Mouse (Mus musculus): ENCODE measurements around the gene Ybx2. TPM values are rescaled to one million over a fixed set of nuclear protein-coding genes. Genes with fewer than 3 reads are reported as not detected.
A peak's percentile ranks its signal among the peaks of the same experiment; 100 is the strongest.
"Not testable (repeated sequence)": the region's sequence is repeated elsewhere in the genome, so short reads cannot be mapped to it uniquely, and the experiment has no call there.

The Ybx2 gene
- total RNA-seq, 2 experiments from 2014 or later = 5.0 TPM; not detected in 1

DNA sequence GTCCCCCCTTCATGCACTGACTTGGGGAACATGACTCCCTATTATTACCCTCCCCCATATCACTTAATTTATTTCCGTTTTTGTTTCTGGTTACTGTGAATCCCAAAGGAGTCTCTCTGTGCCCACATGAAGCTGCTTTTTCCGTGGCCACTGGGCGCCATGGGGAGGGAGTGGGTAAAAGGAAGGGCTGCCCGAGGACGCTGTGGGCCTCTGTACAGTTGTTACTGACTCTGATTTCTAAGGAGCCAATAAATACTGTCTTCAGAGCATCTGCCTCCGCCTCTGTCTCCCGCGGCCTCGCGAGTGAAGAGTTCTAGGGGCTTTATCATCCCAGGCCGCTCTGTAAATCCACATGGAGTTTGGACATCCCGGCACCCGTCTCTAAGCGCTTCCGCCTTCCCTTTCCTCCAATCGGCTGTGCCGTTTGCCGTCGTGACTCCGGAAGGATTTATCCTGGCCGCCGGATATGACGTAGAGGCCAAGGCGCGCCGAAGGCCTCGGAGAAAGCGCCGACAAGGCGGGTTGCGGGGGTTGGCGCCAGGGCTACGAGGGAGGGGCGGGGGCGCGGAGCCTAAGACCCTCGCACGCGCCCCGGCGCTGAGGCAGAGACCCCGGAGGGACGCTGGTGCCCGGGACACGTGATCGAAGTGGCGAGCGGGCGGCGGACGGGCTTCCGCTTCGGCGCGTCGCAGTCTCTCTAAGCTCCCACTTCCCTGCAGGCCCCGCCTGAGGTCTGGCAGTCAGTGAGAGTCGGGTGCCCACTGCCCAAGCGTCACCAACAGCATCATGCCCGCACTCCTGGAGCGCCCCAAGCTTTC lies 21.8 kb upstream of the Ybx2 start, which contains the start of gene Gps2:
Gene Gps2, plus strand, starts transcription at position 335 of the 818 bp plus-strand sequence.
- ATAC-seq (replicated peaks; ENCODE audit: low FRiP score, poor library complexity, severe bottlenecking) = peak; percentile 79

DNA sequence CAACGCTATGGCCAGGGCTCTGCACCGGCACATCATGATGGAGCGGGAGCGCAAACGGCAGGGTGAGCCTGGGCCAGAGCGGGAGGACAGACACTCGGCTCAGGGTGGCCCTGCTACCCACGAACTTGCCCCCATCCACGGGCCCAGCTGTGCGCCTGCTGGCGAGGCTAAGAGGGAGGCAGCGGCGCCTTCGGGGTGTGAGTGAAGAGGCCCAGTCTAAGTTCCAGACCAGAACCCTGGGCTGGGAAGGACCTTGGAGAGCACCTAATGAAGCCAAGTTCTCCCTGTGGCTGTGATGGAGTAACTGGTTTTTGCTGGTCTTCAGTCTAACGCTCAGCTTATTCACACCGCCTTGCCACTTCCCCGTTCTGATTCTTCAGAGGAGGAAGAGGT lies 21.2 kb upstream of the Ybx2 start:
- ATAC-seq (replicated peaks; ENCODE audit: low FRiP score, poor library complexity, severe bottlenecking) = peak; percentile 11

DNA sequence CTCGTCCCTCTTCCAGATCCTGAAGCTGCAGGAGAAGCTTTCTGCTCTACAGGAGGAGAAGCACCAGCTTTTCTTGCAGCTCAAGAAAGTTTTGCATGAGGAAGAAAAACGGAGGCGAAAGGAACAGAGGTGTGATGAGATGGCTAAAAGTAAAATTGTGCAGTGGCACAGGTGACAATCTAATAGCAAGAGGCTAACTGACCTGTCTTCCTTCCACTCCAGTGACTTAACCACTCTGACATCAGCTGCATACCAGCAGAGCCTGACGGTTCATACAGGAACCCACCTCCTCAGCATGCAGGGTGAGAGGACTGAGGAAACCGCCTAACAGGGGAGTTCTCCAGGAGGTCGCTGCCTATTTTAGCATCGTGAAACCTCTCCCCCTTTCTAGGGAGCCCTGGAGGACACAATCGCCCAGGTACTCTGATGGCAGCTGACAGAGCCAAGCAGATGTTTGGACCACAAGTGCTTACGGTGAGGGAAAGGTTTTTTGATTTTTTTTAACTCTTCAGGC lies 20.6 kb upstream of the Ybx2 start:
- ATAC-seq (replicated peaks; ENCODE audit: low FRiP score, poor library complexity, severe bottlenecking) = no peak

DNA sequence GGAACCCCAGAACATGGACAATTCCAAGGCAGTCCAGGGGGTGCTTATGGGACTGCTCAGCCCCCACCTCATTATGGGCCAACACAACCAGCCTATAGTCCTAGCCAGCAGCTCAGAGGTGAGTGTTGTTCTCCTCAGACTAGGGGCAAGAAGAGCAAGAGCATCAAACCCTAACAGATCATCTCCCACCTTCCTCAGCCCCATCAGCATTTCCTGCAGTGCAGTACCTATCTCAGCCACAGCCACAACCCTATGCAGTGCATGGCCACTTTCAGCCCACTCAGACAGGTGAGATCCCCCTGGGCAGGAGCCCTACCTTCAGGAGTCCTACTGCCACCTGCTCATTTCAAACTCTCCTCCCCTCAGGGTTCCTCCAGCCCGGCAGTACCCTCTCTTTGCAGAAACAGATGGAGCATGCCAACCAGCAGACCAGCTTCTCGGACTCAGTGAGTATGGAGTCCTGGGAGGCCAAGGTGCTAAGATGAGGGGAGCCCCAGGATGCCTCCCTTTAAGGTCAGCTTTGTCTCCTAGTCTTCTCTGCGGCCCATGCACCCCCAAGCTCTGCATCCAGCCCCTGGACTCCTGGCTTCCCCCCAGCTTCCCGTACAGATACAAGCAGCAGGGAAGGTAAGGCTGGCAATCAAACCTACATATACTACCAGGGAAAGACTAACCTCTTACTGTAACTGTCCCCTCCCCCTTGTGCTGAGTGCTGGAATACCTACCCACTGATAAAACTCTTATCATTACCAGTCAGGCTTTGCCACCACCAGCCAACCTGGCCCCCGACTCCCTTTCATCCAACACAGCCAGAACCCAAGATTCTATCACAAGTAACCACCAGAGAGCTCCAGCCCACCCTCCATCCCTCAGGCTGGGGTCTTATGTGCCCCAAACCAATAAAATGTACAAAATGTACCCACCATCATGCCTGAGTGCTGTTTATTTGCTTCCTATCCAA lies 19.6 kb upstream of the Ybx2 start:
- peak; percentile 59 for ATAC-seq (replicated peaks; ENCODE audit: low FRiP score, poor library complexity, severe bottlenecking)

DNA sequence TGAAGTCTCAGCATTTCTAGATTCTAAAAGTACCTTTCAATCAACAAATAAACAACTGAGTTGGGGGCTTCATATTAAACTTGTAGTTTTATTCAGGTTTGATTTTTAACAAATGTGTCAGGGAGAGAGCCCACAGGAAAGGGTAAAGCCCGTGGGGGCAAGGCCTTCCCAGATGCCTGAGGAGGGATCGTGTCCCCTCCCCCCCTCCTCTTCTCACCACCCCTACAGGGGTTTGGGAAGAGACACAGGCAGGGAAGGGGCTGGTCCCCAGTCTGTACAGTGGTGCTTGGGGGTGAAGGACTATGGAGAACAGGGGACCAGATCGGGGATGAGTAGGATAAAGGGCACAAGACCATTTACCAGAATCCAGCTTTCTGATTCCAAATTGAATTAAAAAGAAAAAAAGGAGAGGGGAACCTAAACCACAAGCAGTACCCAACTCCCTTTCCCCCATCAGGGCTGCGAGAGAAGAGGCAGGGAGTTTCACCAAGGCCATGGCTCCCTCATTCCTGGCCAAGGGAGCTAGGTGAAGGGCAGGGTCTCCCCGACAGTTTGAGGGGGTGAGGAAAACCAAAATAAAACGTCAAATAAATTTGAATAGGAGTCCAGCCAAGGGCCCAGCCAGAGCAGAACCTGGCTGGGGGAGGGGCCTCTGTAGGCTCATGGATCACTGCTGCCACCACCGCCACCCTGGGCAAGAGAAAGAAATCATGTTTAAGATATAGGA lies 18.8 kb upstream of the Ybx2 start:
- ATAC-seq (replicated peaks; ENCODE audit: low FRiP score, poor library complexity, severe bottlenecking) = not testable (repeated sequence)

DNA sequence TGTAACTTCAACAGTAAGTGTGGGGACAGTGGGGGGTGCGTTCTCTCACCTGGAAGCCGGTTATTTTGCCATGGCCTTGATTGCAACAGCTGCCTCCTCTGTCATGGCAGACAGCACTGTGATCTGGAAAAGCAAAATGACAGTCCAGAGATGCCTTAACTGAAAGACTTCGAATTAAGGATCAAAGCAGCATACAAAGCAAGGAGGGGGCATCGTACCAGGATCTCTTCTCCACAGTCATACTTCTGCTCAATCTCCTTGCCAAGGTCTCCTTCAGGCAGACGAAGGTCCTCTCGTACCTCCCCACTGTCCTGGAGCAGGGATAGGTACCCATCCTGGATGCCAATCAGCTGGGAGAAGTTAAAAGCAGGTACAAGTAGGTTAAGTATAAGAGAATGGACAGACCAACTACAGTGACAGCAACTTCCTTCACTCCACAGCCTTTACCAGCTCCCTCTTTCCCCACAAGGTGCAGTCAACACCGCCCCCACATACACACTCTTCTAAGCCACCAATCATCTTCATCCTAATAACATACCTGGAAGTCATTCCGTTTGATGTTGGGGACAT lies 18.1 kb upstream of the Ybx2 start:
- no peak for ATAC-seq (replicated peaks; ENCODE audit: low FRiP score, poor library complexity, severe bottlenecking)

DNA sequence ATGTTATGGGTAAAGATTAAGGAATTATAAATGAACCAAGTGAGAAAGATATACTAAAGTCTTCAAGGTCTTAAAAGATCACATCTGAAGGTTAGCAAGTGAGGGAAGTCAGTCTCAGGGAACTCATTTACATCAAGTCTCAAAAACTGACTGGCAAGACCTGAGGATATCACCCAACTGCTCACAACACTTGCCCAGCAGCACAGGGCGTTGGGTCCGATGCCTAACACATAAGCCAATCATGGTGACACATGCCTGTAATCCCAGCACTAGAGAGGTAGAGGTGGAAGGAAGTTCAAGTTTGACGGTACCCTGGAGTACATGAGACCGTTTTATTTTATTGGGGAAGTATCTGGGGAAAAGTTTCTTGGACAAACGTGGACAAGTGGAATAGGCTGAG lies 17.5 kb upstream of the Ybx2 start:
- no peak for ATAC-seq (replicated peaks; ENCODE audit: low FRiP score, poor library complexity, severe bottlenecking)

DNA sequence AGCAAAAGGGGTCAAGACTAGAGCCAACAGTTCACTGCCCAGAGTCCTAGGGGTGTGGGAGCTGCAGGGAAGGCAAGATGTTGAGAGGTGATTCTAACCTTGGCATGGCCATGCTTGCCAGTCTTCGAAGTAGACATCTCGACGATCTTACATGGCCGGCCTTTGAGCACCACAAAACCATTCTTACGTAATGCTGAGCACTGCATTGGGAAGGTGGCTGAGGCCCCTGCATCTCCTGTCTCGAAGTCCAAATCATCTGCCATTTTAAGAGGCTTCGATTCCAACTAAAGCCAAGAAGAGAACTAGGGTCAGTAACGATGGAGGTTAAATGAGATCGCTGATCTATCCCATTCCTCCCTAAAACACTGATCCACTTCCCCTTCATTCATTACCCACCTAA lies 16.5 kb upstream of the Ybx2 start:
- ATAC-seq (replicated peaks; ENCODE audit: low FRiP score, poor library complexity, severe bottlenecking) = no peak

DNA sequence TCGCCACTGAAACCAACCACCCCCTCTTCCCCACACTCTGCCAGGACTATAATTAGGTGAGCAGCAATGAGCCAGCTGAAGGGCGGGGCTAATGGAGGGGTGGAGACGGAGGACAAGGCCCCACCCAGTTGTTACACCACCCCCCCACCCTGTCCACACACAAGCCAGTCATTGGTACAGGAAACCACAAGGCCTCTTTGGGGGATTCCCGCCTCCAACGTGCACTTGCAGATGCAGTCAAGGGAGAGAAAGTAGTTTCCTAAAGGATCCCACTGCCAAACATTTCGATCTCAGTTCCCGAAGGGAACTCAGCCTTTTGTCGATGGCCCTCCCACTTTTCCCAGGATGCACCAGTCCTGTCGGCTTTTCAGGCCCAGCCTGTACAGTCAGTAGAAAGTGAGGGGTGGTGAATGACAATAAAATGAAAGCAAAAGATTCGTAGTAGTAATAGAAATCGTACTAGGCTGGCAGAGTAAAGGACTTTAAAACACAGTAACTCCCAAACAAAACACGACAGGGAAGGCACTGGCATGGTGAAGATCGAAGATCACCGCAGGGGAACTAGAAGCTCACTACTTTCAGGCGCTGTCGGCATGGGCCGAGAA lies 15.8 kb upstream of the Ybx2 start:
- ATAC-seq (replicated peaks; ENCODE audit: low FRiP score, poor library complexity, severe bottlenecking) = peak; percentile 61

DNA sequence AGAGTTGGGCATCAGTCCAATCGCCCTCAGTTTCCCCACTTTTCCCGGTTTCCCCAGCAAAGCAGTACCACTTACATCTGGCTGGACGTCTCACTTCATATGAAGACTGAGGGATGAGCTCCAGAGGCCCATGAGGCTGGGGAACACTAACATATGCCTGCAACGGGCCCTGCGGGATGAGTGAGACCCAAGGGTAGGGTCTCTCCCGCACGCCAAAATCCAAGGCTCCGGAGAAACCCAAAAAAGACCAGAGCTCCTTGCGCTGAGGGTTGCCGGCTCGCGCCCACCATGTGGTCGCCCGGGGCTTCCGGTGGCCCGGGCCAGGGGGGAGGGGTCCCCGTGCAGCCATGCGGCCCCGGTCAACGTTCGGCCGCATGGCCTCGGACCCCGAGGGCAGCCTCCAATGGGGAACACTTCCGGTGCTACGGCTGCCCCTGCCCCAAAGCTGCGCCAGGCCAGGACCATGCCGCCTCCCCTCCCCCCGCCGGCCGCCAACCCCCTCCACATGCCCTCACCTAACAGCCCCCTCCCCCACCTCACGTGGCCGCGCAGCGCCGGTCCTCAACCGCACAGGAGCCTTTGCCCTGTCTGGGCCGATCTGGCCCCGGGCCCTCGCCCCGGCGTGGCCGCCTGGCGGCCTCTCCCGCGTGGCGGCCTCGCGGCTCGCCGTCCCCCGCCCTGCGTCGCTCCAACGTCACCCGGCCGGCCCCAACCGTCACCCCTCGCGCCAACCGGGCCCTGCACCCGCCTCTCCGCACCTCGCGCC lies 15.1 kb upstream of the Ybx2 start:
- ATAC-seq (replicated peaks; ENCODE audit: low FRiP score, poor library complexity, severe bottlenecking) = no peak

DNA sequence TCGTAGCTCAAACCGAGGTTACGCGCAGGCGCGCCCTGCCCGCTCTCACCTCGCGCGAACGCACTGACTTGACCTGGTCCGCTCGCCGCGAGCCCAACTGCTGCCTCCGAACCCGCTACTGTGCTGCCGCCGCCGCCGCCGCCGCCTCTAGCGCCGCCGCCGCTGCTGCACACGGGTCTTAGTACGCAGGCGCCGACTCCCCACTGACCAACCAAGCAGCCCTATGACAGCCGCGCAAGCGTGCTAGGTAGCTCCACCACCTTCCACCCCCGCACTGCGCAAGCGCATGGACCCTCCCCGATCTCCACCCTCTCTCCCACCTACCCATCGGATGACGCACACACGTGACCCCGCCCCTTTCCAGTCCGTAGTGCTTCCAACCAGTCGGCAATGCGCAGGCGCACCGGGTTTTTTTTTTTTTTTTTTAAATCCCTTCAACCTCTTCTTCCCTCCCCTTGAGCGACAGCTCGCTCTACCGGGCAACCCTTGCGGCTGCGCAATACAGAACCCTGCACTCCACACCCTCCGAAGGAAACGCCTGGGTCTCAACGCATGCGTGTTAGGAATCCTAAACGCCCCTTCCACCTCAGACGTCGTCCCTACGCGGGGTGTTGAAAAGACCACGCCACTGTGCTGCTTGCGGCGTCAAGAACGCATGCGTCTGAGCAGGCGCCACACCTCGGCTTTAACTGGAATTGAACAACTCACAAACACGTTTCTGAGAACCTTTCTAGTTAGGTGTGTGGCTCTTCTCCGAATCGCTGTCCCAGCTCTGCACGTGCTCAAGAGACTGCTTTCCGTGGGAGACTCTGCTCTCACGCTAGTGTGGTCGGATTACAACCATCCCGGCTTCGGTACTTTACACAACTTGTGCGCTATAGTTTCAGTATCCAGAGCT lies 14.2 kb upstream of the Ybx2 start, which contains the start of gene Eif5a:
Gene Eif5a, minus strand, starts transcription at position 845 of the 898 bp plus-strand sequence.
- ATAC-seq (replicated peaks; ENCODE audit: low FRiP score, poor library complexity, severe bottlenecking) = peak; percentile 75

DNA sequence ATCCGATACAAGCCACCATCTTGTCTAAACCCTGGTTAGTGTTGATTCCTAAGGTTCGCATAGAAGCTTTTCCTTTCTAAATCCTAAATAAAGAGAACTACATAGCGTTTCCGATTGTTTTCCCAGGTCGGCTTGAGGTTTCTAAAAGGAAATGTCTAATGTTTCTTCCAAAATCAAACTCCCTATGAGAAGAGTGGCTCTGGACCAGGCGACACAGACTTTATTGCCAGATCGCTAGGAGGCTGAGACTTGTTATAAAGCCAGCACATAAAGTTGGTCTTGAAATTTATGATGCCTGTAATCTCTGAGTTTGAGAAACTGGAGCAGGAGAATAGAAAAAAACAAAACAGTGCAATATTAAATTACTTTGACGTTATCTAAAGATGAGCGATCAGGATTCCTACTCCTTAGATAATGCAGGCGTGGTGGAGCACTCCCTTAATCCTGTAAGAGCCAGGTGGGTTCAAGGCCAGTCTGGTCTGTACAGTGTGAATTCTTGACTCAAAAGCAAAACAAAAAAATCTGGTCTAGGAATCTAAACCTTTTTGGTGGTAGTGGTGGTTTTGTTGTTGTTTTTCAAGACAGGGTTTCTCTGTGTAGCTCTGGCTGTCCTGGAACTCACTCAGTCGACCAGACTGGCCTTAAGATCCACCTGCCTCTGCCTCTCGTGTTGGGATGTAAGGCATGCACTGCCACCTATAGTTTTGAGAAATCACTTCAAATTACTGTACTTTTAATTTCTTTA lies 13.4 kb upstream of the Ybx2 start:
- ATAC-seq (replicated peaks; ENCODE audit: low FRiP score, poor library complexity, severe bottlenecking) = no peak

DNA sequence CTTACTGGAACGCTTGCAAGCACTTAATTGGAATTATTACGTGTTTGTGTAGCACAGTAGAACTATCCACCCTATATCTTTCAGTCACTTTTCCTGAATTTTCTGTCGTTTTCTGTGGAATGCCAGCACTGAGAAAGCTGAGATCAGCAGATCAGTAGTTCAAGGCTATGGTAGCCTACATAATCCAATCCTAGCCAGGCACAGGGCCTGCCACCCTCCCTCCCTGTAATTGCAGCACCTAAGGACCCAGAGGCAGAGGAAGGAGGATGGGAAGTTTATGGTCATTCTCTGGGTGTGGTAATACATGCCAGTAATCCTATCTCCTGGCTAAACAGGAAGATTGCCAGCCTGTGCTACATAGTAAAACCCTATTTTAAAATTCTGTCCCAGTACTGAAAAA lies 12.8 kb upstream of the Ybx2 start:
- no peak for ATAC-seq (replicated peaks; ENCODE audit: low FRiP score, poor library complexity, severe bottlenecking)

DNA sequence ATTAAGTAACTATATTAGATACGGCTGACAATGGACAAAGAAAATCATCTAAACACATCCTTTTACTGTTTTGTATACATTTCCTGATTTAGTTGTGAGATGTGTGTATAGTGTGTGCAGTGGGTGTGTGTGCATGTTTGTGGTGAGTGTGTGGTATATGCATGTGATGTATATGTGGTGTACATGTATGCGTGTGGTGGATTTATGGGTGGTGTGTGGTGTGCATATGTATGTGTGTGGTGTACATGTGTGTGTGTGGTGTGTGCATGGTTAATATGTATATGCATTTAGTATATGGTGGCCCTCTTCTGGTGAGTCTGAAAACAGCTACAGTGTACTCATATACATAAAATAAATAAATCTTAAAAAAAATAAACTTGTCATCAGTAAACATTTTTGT lies 8.1 kb upstream of the Ybx2 start:
- no peak for ATAC-seq (replicated peaks; ENCODE audit: low FRiP score, poor library complexity, severe bottlenecking)

DNA sequence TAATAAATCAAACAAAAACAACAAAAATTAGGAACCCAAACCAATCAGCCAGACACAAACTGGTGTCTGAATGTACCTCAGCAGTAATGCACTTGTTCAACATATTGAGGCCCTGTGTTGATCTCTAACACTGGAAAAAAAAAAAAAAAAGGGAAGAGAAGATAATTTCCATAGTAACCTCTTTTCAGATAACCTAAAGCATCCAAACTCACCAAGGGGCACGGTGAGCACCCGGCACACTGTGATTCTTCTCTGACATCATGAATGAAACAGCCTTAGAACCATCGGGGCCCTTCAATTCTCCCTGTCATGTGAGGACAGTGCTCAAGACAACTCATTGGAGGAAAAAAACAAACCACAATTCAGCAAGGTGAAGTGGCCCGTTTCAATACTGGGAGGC lies 5.9 kb upstream of the Ybx2 start:
- no peak for ATAC-seq (replicated peaks; ENCODE audit: low FRiP score, poor library complexity, severe bottlenecking)

DNA sequence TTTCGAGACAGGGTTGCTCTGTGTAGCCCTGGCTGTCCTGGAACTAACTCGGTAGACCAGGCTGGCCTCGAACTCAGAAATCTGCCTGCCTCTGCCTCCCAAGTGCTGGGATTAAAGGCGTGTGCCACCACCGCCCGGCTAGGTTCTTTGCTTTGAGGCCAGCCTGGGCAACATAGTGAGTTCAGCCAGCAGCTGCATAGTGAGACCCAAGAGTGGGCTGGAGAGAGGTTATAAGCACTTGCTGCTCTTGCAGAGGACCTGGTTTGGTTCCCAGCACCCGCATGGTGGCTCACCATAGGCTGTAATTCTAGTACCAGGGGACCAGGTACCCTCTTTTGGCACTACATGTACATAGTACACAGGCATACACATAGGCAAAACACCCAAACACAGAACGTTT lies 5.4 kb upstream of the Ybx2 start:
- not testable (repeated sequence) for ATAC-seq (replicated peaks; ENCODE audit: low FRiP score, poor library complexity, severe bottlenecking)

Measured in erythroblast, adult 5-6 weeks (primary cell).